Mouse (Mus musculus) hindbrain, embryonic 12.5 days (tissue): ENCODE measurements around the gene Usp29. TPM values are rescaled to one million over a fixed set of nuclear protein-coding genes. Genes with fewer than 3 reads are reported as not detected.
A peak's percentile ranks its signal among the peaks of the same experiment; 100 is the strongest.
"Not testable (repeated sequence)": the region's sequence is repeated elsewhere in the genome, so short reads cannot be mapped to it uniquely, and the experiment has no call there.

Experiments used
- ATAC-seq: fragments of 200-750 bp; cut with Nextera tagmentation; 2 replicates; pipeline ENCODE4 v1.8.0; 2017; ENCODE audit warnings: moderate TSS enrichment; ENCODE audit not compliant: low FRiP score
- H3K27ac ChIP-seq: fragments of 300-500 bp; sonication (generic); 2 replicates; pipeline ENCODE4 v1.5.1; 2016; ENCODE audit warnings: mild to moderate bottlenecking
- H3K27me3 ChIP-seq: fragments of 300-500 bp; sonication (generic); 2 replicates; pipeline ENCODE4 v1.6.1; 2016; ENCODE audit warnings: mild to moderate bottlenecking
- H3K36me3 ChIP-seq: fragments of 300-500 bp; sonication (generic); 2 replicates; pipeline ENCODE4 v1.6.1; 2016; ENCODE audit warnings: mild to moderate bottlenecking
- H3K4me1 ChIP-seq: fragments of 300-500 bp; sonication (generic); 2 replicates; pipeline ENCODE4 v1.6.1; 2016
- H3K4me2 ChIP-seq: fragments of 300-500 bp; sonication (generic); replicated peaks from 2 replicates; pipeline ENCODE4 v1.6.1; 2016; ENCODE audit warnings: mild to moderate bottlenecking
- H3K4me3 ChIP-seq: fragments of 300-500 bp; sonication (generic); 2 replicates; pipeline ENCODE4 v1.5.1; 2016; ENCODE audit warnings: mild to moderate bottlenecking
- H3K9ac ChIP-seq: fragments of 300-500 bp; sonication (generic); 2 replicates; pipeline ENCODE4 v1.6.1; 2016; ENCODE audit warnings: mild to moderate bottlenecking, moderate library complexity
- H3K9me3 ChIP-seq: fragments of 300-500 bp; sonication (generic); replicated peaks from 2 replicates; pipeline ENCODE4 v1.6.1; 2016; ENCODE audit warnings: mild to moderate bottlenecking
- WGBS: fragments of 180-500 bp; shearing (Covaris S2); methylation state at CpG from one replicate; pipeline ENCODE4 v1.1.7; 2016; 5-methylcytosine and 5-hydroxymethylcytosine counted together
- microRNA counts: library from miRNA; unstranded; fragments of <30 nt; microRNA quantifications from one replicate; lab custom pipeline; 2017
- microRNA-seq: library from miRNA; unstranded; fragments of <30 nt; microRNA quantifications from one replicate; pipeline ENCODE4, GENCODE M21; 2017
- polyA plus RNA-seq: library from polyadenylated mRNA; unstranded; fragments of >200 nt; fragmentation: Nextera tagmentation; extraction: Ambion mirVana; gene quantifications from 2 replicates; pipeline ENCODE4 v1.2.1, GENCODE M21; 2016

The Usp29 gene
- polyA plus RNA-seq, 1 experiment from 2014 or later: 20.3 TPM

DNA sequence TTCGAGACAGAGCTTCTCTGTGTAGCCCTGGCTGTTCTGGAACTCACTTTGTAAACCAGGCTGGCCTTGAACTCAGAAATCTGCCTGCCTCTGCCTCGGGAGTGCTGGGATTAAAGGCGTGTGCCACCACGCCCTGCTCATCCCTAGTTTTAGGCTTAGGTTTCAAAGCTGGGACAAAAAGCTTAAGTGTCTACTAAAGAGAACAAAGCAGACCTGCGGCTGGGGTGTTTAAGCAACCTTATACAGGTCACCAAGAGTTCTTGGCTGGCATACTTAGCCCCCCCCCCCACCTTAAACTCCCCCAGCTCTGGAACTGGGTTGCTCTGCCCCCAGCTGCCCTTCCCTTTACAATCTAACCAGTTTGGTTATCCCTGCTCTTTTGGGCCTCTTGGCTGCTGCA, 275.1 kb downstream of the Usp29 start:
- H3K9me3 ChIP-seq, H3K27me3 ChIP-seq, H3K36me3 ChIP-seq, H3K4me3 ChIP-seq, H3K4me1 ChIP-seq, ATAC-seq, H3K9ac ChIP-seq, H3K27ac ChIP-seq, H3K4me2 ChIP-seq: not testable (repeated sequence)
- 72% methylated on average over 5 of the region's 5 CpGs for WGBS

MicroRNAs encoded within 50 kb of the gene (microRNA counts, 519-probe panel; counts per million panel counts)
- microRNA mmu-miR-3099 (lab: Ali Mortazavi, UCI): 470 counts per million, percentile 58 among the panel's probes with 10 or more counts

Small RNA genes within 50 kb of the gene (microRNA-seq; reads per million reads assigned to microRNA genes)
- 194 reads per million, percentile 56 among the genes with 10 or more reads in this experiment for gene Mir3099

Other genes with a start within 250 kb of the Usp29 start
- not detected in 2 replicates for gene Olfr5, start 243.6 kb upstream of the Usp29 start, polyA plus RNA-seq
- gene Olfr1347, start 230.8 kb upstream of the Usp29 start, polyA plus RNA-seq: not detected in 2 replicates
- not detected in 2 replicates for gene Olfr1348, start 221.8 kb upstream of the Usp29 start, polyA plus RNA-seq
- gene Olfr1349, start 207.6 kb upstream of the Usp29 start, polyA plus RNA-seq: not detected in 2 replicates
- not detected in 2 replicates for gene Olfr1350, start 165.7 kb upstream of the Usp29 start, polyA plus RNA-seq
- gene Zim1, start 34.1 kb upstream of the Usp29 start, polyA plus RNA-seq: 2.3 and 3.0 TPM in 2 replicates
- 175 and 205 TPM in 2 replicates for gene Peg3, start 147 bp upstream of the Usp29 start, polyA plus RNA-seq